Mouse (Mus musculus) thymus, postnatal 0 days (tissue): Measurements from ENCODE around the gene Shisa8. TPM values are rescaled to one million over a fixed set of nuclear protein-coding genes. Genes with fewer than 3 reads are reported as not detected.
A peak's percentile ranks its signal among the peaks of the same experiment; 100 is the strongest.

Source experiments
- DNase-seq: peaks from one replicate; pipeline ENCODE4 v3.0.0-alpha.2; 2015; ENCODE audit warnings: low spot score
- polyA plus RNA-seq: library from polyadenylated mRNA; unstranded; fragments of >200 nt; fragmentation: Nextera tagmentation; extraction: Ambion mirVana; gene quantifications from 2 replicates; pipeline ENCODE4 v1.2.1, GENCODE M21; 2015

Gene Shisa8
- polyA plus RNA-seq, 1 experiment from 2014 or later: 0.26 TPM

- no peak for DNase-seq
Measured at GRCm38 (mm10) chr15:82181131-82181530, 31.5 kb downstream of the Shisa8 start.

GRCm38 (mm10) chr15:82177743-82178290 is 34.8 kb downstream of the Shisa8 start:
- DNase-seq: no peak

DNA sequence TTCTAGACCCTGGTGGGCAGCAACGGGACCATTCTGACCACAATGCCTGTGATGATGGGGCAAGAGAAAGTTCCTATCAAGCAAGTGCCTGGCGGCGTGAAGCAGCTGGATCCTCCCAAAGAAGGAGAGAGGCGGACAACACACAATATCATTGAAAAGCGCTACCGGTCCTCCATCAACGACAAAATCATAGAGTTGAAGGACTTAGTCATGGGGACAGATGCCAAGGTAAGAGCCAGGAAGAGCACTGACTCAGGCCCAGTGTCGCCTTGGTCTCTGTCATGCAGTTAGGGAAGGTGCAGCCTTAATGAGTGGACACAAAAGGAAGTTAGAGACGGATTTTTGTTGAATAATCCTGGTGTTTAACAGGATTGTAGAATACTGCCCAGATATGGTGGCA is 37.5 kb downstream of the Shisa8 start:
- DNase-seq: no peak

- no peak for DNase-seq
Measured at GRCm38 (mm10) chr15:82172648-82173047, 40.0 kb downstream of the Shisa8 start.

- no peak for DNase-seq
Measured at GRCm38 (mm10) chr15:82170437-82171377, 41.9 kb downstream of the Shisa8 start.

- no peak for DNase-seq
Measured at GRCm38 (mm10) chr15:82169671-82170070, 42.9 kb downstream of the Shisa8 start.

- DNase-seq: no peak
Measured at GRCm38 (mm10) chr15:82167201-82168168, 45.1 kb downstream of the Shisa8 start.

GRCm38 (mm10) chr15:82166240-82167100 is 46.1 kb downstream of the Shisa8 start:
- peak; percentile 83 for DNase-seq

DNA sequence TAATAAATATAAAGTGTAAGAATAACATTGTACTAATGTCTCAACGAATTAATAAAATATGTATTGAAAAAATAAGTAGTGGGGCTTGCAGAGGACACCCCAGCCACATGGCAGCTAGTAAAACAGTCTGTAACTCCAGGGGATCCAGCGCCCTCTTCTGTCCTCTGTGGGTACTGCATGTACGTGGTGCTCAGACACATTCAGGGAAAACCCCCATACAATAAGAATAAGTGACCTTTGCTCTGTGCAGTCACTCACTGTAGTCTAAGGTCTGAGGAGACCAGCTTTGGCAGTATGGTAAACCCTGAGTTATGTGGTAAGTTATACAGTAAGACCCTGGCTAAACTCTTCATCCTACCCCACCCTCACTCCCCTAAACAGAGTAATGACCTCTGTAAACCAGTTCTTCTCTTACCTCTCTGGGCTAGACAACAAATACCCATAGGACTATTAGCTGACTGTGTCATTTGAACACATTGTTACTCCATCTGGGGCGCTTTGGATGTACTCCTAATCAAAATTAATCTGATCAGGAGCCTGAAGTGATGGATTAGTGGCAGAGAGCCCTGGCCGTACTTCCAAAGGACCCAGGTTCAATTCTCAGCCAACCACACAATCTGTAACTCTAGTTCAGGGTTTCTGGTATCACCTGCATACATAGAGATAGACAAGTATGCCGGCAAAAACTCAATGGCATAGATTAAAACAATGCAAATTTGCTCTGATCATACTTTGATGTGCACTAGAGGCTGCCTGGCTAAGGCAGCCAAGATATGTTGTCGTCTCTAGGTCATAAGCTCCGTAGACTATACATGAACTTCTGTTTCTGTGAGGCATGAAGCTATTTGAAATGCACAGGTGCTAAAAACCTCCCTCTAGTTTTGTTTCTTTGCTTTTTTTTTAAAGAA is 47.0 kb downstream of the Shisa8 start:
- peak; percentile 83 for DNase-seq

GRCm38 (mm10) chr15:82164496-82164895 is 48.1 kb downstream of the Shisa8 start:
- no peak for DNase-seq

DNA sequence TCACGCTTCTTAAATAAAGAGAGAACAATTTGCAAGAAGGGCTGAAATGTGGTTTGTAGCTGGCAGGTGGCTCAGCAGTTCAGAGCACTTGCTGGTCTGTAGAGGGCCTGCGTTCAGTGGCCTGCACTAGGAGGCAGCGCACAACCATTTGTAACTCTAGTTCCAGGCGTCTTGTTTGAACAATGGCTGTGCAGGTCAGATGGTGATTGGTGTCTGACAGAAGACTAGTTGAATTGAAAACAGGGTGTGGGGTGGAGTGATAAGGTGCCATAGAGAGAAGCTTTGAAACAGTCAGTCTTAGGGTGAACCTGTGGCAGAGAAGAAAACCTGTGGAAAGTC is 48.6 kb downstream of the Shisa8 start:
- peak; percentile 38 for DNase-seq

- peak; percentile 44 for DNase-seq
Measured at GRCm38 (mm10) chr15:82163356-82164060, 49.1 kb downstream of the Shisa8 start.

DNA sequence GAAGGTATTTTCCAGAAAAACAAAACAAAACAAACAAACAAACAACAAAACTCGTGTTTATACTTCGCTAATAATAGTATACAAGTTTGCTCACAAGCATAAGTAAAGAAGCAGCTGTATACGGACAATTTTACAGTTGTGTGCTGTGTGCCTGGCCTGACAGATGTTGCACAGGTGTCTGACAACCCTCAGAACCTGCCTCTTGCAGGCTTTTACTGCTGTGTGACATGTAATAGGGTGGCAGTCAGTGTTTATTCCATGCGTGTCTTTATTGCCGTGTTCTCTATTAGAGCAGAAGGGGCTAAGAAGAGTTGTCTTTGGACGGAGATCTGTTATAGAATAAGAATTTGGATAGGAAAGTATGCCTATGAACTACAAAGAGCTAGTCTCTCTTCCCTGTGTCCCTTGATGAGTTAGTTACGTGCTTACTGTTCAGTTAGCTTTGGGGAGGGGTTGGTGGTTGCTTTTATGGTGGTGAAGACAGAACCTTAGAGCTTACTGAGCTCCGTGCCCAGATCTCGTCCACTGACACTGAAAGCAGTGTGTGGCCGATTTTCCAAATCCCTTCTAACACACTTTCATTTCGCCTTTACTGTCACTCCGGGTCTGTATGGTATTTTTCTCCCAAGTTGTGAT is 50.5 kb downstream of the Shisa8 start:
- peak; percentile 69 for DNase-seq

GRCm38 (mm10) chr15:82160731-82161640 is 51.6 kb downstream of the Shisa8 start:
- no peak for DNase-seq

GRCm38 (mm10) chr15:82159471-82159870 is 53.1 kb downstream of the Shisa8 start:
- no peak for DNase-seq

DNA sequence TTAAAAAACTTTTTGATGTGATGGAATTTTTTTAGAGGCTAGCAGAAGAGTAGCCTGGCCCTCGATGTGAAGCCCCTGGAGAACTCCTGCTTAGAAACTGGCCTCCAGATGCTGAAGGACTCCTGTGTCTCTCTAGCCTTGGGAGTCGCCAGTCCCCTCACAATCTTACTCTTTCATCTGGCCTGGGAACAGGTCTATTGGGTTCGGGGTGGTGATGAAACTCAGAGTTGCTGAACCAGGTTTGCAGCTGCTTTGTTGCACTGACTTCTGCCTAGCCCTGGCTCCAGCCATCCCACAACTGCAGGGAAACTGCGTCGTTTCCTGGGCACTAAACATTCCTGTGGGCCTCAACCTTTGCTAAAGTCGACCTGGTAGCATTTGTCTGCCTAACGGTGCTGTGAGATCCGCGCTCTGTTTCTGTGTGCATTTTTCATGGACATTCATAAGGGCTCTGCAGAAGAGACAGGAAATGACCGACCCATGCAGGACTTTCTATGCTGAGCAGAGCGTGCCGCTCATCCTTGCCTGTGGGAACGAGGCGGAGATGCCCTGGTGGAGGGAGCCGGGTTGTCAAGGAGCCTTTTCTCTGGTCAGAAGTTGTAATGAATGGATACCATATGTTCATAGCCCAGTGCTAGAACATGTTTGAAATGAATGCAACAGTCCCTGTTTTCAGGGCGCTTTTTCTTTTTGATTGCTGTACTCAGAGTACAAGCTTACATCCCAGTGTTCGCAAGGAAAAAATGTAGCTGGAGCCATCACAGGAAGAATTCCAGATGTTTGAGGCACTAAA is 54.2 kb downstream of the Shisa8 start:
- no peak for DNase-seq

- no peak for DNase-seq
Measured at GRCm38 (mm10) chr15:82156902-82157301, 55.7 kb downstream of the Shisa8 start.
